Mouse (Mus musculus) left cerebral cortex, postnatal 25 days (tissue): ENCODE data around the gene Kif21a. TPM values are rescaled to one million over a fixed set of nuclear protein-coding genes. Genes with fewer than 3 reads are reported as not detected.

Experiments
- DNase-seq, 2 experiments: peaks; one replicate each; pipeline ENCODE4 v3.0.0; 2022; ENCODE audit warnings: low spot score in 2 of 2, mixed read lengths in 1 of 2
- intact Hi-C: fragments of 180-260 bp; cut with DNase I; formaldehyde crosslinking; loops from one replicate; pipeline ENCODE4 v1.15.1; 2025
- total RNA-seq, 2 experiments: library from RNA; stranded (reverse); gene quantifications; 2 replicates each; pipeline ENCODE4 v1.2.3; 2021

The Kif21a gene
- 100 to 1,000 TPM; 113 to 119 TPM for total RNA-seq

- DNase-seq: peak; percentile 80 to 82
- intact Hi-C loops: loop anchor here (2.0 to 5.0 kb wide), 3 partner anchors 57 to 141 kb away; partner anchors contain the start of gene Abcd2
Measured at GRCm38 (mm10) chr15:91049496-91050441, at the start of gene Kif21a. Gene Kif21a, minus strand, starts transcription at chr15:91049948.

GRCm38 (mm10) chr15:91096606-91097005 is 46.9 kb upstream of the Kif21a start:
- intact Hi-C loops: no loop called here

DNA sequence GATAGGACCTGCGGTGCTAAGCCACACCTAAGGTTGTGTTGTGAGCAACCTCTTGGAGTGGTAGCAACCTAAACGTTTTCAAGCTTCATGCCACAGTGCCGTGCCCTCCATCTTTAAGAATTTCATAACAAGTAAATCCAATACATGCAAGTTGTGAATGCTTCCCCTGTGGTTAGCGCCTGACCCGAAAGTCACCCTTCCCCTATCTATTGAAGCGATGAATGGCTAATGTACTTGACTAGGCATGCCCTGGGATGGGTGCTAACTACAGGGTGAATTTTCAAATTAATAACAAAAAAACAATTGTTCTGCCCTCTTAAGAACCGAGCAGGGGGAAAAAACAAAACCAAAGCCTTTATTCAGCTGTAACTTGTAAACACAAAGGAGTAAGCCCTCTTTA is 39.7 kb upstream of the Kif21a start:
- DNase-seq: no peak
- intact Hi-C loops: no loop called here

More at GRCm38 (mm10) chr15:91096606-91097005, 46.9 kb upstream of the Kif21a start:
- DNase-seq: no peak

DNA sequence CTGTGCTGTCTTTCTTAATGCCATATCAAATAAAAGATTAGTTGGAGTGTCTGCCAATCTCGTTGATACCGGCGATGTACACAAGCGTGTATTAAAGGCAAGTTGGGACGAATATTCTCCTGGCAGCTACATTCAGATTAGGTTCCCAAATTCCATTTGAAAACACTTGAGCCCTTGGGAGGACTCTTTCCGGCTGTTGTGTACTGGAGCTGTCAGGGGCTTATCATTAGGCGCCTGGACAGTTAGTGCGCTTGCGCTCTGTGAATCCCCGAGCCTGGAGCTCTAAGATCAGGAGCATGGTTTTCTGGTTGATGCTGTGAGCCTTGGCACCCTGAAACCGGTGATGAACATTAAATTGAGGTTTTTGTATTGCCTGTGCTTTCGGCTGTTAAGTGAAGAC is 38.3 kb upstream of the Kif21a start:
- no peak for DNase-seq
- intact Hi-C loops: no loop called here

GRCm38 (mm10) chr15:91077457-91078410 is 28.0 kb upstream of the Kif21a start:
- intact Hi-C loops: no loop called here
- DNase-seq: no peak

DNA sequence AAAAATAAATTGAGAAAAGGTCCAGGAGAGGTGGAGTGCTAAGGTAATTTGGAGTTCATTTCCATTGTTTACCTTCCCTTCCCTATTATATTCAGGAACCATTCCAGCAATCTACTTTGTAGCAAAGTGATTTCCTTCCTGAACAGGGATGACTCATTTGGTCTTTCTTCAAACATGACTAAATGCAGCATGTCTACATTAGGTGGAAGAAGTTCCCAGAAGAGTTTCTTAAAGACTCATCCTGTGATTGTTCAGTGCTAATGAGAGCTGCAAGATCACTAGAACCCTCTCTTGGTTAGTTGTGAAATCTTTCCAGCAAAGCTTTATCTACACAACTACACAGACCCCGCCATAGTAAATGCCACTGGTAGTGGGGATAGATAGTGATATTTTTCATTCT is 22.7 kb upstream of the Kif21a start:
- intact Hi-C loops: no loop called here

DNA sequence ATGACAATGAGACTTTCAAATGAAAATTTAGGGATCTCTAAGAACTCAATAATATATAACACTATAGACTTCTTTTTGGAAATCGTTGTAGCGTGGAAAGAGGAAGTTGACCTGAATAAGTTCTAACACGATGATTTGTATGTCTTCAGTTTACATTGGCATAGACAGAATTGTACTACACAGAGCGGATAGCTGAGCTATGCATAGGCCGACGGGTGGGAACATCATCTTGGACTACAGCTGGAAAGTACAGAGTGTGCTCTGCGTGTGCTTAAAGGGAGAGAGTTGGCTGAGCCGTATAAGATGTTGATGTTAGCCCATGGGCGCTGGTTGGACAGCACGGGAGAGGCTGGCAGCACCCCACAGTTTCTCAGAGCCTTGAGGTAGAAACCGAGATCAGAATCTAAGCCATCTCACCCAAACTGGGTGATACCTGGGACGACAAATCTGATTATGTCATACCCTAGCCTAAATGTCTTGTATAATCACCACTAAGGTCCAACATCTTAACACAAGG is 14.6 kb upstream of the Kif21a start:
- intact Hi-C loops: no loop called here
- no peak for DNase-seq

More for the DNA sequence above, 22.7 kb upstream of the Kif21a start:
- no peak for DNase-seq

- no peak for DNase-seq
- intact Hi-C loops: no loop called here
Measured at GRCm38 (mm10) chr15:91063845-91064244, 14.1 kb upstream of the Kif21a start.

DNA sequence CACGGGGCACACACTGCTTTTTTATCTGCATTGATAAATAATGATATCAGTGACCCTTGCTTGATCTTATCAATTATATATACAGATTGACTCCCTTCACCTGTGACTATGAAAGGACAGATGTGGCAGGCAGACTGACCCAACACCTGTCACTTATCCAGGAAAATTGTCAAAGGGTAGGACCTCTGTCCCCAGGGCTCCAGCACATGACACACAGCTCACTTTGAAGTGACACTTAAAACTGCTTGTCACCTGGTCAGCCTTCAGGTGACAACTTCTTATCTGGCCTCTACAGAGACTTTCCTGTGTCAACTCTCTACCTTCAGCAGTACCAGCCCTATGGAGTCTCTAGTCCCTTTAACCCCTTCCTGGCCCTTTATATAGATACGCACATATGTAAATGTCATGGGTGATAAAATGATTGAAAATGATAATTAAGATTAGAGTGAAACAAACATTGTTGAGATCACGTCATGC is 7.2 kb upstream of the Kif21a start:
- intact Hi-C loops: no loop called here
- no peak for DNase-seq

DNA sequence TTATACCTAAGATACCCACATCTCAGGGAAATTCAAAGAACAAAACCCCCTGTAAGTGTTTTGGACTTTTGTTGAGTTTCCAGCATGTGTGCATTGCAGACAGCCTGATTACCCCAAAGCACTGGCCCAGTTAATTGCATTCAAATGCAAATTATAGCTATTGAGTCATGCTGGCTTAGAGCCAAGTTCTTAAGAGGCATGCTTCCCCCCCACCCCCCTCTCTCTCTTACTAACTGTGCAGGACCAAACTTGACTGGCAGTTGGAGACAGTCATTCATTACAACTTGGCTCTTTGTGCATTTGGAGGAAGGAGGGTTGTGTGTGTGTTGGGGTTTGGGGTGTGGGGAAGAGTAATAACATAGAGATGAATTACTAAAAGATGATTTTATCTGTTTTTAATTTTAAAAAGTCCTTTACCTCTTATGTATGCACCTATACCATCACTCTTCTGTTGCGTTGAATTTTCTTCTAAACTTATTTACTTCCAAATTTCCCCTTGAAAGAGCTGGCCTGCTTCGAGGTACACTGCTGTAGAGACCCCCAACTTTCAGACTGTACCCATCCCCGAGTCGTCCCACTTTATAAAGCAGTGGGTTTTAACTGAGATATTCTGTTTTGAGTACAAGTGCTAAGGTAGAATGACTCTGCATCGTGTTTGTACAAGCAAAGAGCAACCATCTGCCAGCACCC is 6.6 kb upstream of the Kif21a start:
- DNase-seq: peak in 1 of 2 experiments; percentile 38
- intact Hi-C loops: no loop called here

DNA sequence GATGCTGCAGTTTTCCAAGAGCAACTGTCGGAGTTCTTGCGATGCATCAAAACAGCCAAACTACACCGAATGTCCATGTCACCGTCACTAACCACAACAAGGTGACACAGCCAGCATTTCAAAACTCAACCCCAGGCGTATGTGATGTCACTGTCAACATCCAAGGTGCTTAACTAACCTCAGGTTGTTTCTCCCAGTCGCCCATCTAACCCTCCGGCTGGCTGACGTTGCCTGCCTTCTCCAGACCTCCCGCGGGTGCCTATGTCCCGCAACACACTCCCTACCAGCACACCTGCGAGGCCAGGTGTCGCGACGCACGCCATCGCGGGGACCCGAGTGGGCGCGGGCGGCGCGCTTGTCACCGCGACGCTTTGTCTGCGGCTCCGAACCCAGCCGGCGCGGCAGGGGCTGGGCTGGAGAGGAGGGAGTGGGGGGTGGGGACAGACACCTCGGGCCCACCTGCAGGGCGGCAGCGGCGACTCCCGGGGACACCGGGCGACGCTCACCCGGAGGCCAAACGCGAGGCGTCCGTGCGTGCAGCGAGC is 725 bp downstream of the Kif21a start:
- intact Hi-C loops: loop anchor here (2.0 to 5.0 kb wide), 3 partner anchors 57 to 142 kb away; partner anchors contain the start of gene Abcd2

GRCm38 (mm10) chr15:91047627-91048026 is 2.1 kb downstream of the Kif21a start:
- intact Hi-C loops: loop anchor here (2.0 to 5.0 kb wide), 3 partner anchors 55 to 143 kb away; partner anchors contain the start of gene Abcd2
- DNase-seq: peak; percentile 21

More for the DNA sequence above, 725 bp downstream of the Kif21a start:
- DNase-seq: peak; percentile 35 to 51

GRCm38 (mm10) chr15:91046506-91046905 is 3.2 kb downstream of the Kif21a start:
- intact Hi-C loops: loop anchor here (5.0 kb wide), 2 partner anchors 54 to 111 kb away; no protein-coding TSS in a partner anchor
- no peak for DNase-seq

- DNase-seq: no peak
- intact Hi-C loops: no loop called here
Measured at GRCm38 (mm10) chr15:91043263-91043662, 6.5 kb downstream of the Kif21a start.

- intact Hi-C loops: no loop called here
- DNase-seq: no peak
Measured at GRCm38 (mm10) chr15:91038860-91039259, 10.9 kb downstream of the Kif21a start.

DNA sequence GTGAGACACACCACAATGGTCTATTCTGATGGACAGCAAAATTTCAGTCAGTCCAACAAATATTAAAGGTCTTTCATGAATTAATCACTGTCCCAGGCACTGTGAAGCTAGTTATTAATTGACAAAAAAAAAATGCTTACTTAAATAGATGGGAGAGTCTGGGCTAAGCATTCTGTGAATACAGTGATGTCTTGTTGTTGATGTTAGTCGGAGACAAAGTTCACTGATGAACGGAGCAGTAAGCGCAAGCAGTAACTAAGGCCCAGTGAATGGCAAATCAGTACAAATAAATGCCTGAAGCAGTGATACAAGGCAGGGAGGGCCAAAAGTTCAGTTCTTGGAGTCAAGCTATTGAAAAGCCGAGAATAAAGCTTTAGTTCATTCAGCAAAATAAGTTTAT is 15.7 kb downstream of the Kif21a start:
- DNase-seq: no peak
- intact Hi-C loops: no loop called here

- intact Hi-C loops: no loop called here
Measured at GRCm38 (mm10) chr15:91033529-91033928, 16.2 kb downstream of the Kif21a start.

GRCm38 (mm10) chr15:91028962-91029361 is 20.8 kb downstream of the Kif21a start:
- intact Hi-C loops: no loop called here
- DNase-seq: no peak

More at GRCm38 (mm10) chr15:91033529-91033928, 16.2 kb downstream of the Kif21a start:
- DNase-seq: no peak
